Mouse (Mus musculus) small intestine, adult 2 months (tissue): ENCODE data around the gene Wfikkn2.

ENCODE experiments used
- CTCF ChIP-seq: fragments of 200-500 bp; IDR thresholded peaks from 2 replicates; pipeline ENCODE4 v1.5.1; 2012; ENCODE audit warnings: low read depth, mild to moderate bottlenecking, control low read depth, inconsistent platforms, low read length, moderate library complexity, mixed read lengths; ENCODE audit not compliant: insufficient replicate concordance, insufficient read length; ENCODE audit errors: extremely low read depth
- POLR2A ChIP-seq: fragments of 200-500 bp; IDR thresholded peaks from 2 replicates; pipeline ENCODE4 v1.6.1; 2012; ENCODE audit warnings: low read depth, mild to moderate bottlenecking, control low read depth, inconsistent platforms, low read length, moderate library complexity

GRCm38 (mm10) chr11:94243422-94244180, 2.2 kb downstream of the Wfikkn2 start:
- TF ChIP-seq CTCF = no peak
- TF ChIP-seq POLR2A = no peak
